Comparison of ENCODE assay signal across 20 mouse cellular contexts in the genomic region with DNA sequence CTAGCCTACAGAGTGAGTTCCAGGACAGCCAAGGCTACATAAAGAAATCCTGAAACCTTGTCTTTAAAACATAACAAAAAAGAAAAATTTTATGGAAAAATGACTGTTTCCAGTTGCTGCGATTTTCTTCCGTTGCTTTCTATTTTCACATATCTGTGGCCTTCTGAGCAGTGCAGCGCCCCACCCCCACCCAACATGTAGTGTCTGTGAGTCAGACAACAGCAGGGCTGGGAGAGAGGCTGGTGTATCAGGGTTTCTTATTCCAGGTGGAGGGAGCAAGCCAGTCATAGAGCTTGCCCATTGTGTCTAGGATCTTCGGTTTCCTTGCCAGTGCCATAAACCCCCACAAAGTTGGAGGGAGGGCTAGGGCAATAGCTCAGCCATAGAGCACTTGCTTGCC. TPM values are rescaled to one million over a fixed set of nuclear protein-coding genes. Genes with fewer than 3 reads are reported as not detected.
"Had no signal": no experiment of that assay in that cellular context is flagged by ENCODE, and none has a peak within 500 bp of the region (broad histone marks: within the 10 kb centered on the region; RNA-seq: fewer than 3 reads in every experiment).

No protein-coding gene starts in this region.

- H3K4me1 ChIP-seq: limb, embryonic 10.5 days; limb, embryonic 13.5 days; liver, embryonic 12.5 days; liver, embryonic 15.5 days; lung, embryonic 15.5 days; megakaryocyte, embryonic 14.5 days; midbrain, embryonic 10.5 days; midbrain, embryonic 13.5 days; neural tube, embryonic 12.5 days; neural tube, embryonic 15.5 days had no signal

- ATAC-seq: liver, embryonic 12.5 days; midbrain, embryonic 13.5 days; midbrain, embryonic 16.5 days had no signal

- H3K27me3 ChIP-seq: limb, embryonic 13.5 days; liver, embryonic 12.5 days; liver, embryonic 15.5 days; lung, embryonic 15.5 days; midbrain, embryonic 13.5 days; neural tube, embryonic 12.5 days; neural tube, embryonic 15.5 days had no signal

- H3K27ac ChIP-seq: limb, embryonic 10.5 days; limb, embryonic 13.5 days; liver, embryonic 12.5 days; liver, embryonic 15.5 days; lung, embryonic 15.5 days; midbrain, embryonic 10.5 days; midbrain, embryonic 13.5 days; neural tube, embryonic 12.5 days; neural tube, embryonic 15.5 days had no signal

- H3K36me3 ChIP-seq: limb, embryonic 10.5 days; limb, embryonic 13.5 days; liver, embryonic 12.5 days; liver, embryonic 15.5 days; lung, embryonic 15.5 days; midbrain, embryonic 10.5 days; midbrain, embryonic 13.5 days; neural tube, embryonic 12.5 days; neural tube, embryonic 15.5 days had no signal

- H3K9me3 ChIP-seq: limb, embryonic 10.5 days; limb, embryonic 13.5 days; liver, embryonic 12.5 days; liver, embryonic 15.5 days; lung, embryonic 15.5 days; megakaryocyte, embryonic 14.5 days; midbrain, embryonic 10.5 days; midbrain, embryonic 13.5 days; neural tube, embryonic 12.5 days; neural tube, embryonic 15.5 days had no signal

- H3K9ac ChIP-seq: limb, embryonic 13.5 days; liver, embryonic 12.5 days; liver, embryonic 15.5 days; lung, embryonic 15.5 days; midbrain, embryonic 13.5 days; neural tube, embryonic 12.5 days; neural tube, embryonic 15.5 days had no signal

- DNase-seq: kidney, postnatal 14 days; kidney, postnatal 4 days; liver; lung, adult 18-20 months; lung, postnatal 10 days; lung, postnatal 36 days; thymus, adult 18-20 months; thymus, postnatal 36 days had no signal

- H3K4me2 ChIP-seq: limb, embryonic 13.5 days; liver, embryonic 12.5 days; liver, embryonic 15.5 days; lung, embryonic 15.5 days; midbrain, embryonic 13.5 days; neural tube, embryonic 12.5 days; neural tube, embryonic 15.5 days had no signal

- H3K4me3 ChIP-seq: limb, embryonic 10.5 days; limb, embryonic 13.5 days; liver, embryonic 12.5 days; liver, embryonic 15.5 days; lung, embryonic 15.5 days; megakaryocyte, embryonic 14.5 days; midbrain, embryonic 10.5 days; midbrain, embryonic 13.5 days; neural tube, embryonic 12.5 days; neural tube, embryonic 15.5 days had no signal

RNA-seq across cellular contexts. Expression of a gene that starts 23.6 kb away (rescaled TPM):
- total RNA-seq: monocyte, adult 5-6 weeks had no signal
